Mouse (Mus musculus) cortical plate, adult 2 months (tissue): ENCODE results near the gene 4930550C14Rik.

ENCODE experiments used
- CTCF ChIP-seq: fragments of 200-500 bp; IDR thresholded peaks from 2 replicates; pipeline ENCODE4 v1.5.1; 2011; ENCODE audit warnings: mild to moderate bottlenecking, control low read depth, low read length; ENCODE audit not compliant: insufficient read depth; ENCODE audit errors: extremely low read depth
- POLR2A ChIP-seq: fragments of 200-500 bp; IDR thresholded peaks from 2 replicates; pipeline ENCODE4 v1.6.1; 2011; ENCODE audit warnings: mild to moderate bottlenecking, low read length, control low read depth; ENCODE audit not compliant: insufficient read depth; ENCODE audit errors: extremely low read depth

DNA sequence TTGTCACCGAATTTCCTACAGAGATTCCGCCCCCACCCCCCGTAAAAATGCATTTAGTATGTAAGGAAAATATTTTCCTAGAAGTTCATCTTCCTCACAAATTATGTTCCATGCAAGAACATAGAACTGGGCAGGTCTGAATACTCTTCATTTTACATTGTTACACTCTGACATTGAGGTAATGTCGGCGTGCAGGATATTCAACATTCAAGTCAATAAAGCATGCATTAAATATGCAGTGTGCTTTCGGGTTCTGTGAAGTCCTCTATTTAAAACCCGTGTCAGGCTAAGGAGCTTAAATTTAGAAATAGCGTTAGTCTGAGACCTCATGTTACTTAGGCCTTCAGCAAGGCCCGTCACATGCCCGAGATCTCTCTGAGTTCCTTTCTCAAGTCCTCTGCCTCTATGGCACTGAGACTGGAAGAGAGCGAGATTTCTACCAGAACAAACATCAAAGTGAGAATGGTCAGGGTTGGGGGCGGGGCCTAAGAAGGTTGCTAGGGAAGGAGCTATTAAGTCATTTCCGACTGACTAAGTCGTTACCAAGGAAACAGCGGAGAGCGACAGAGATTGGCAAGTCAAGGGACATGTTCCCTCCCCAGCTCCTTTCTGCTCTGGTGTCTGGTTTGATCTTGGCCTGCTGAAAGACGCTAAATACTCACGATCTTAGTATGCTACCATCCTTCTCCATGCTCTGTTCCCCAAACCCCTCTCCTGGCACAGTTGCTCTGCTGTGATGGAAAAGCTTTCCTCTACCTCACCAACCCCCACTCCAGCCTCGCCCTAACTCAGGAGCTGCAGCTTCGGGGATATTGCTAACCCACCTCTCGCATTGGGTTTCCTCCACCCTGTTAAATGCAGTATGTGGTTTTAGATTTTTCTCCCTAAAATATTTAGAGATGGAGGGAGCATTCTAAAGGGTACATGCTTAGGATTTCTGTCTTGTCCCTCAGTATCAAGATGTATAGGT lies 2.9 kb downstream of the 4930550C14Rik start:
- no peak for TF ChIP-seq CTCF
- peak; percentile 69 for TF ChIP-seq POLR2A
